Mouse (Mus musculus) layer of hippocampus, adult 18-20 months (tissue): ENCODE data around the gene Hspa12a. TPM values are rescaled to one million over a fixed set of nuclear protein-coding genes. Genes with fewer than 3 reads are reported as not detected.

Experiments used
- DNase-seq, 2 experiments: peaks; one replicate each; pipeline ENCODE4 v3.0.0; 2022; ENCODE audit warnings: low spot score in 2 of 2
- total RNA-seq, 2 experiments: library from RNA; stranded (reverse); gene quantifications; 2 replicates each; pipeline ENCODE4 v1.2.3; 2021

The Hspa12a gene
- total RNA-seq, 2 experiments from 2014 or later, result 238 to 250 TPM

DNA sequence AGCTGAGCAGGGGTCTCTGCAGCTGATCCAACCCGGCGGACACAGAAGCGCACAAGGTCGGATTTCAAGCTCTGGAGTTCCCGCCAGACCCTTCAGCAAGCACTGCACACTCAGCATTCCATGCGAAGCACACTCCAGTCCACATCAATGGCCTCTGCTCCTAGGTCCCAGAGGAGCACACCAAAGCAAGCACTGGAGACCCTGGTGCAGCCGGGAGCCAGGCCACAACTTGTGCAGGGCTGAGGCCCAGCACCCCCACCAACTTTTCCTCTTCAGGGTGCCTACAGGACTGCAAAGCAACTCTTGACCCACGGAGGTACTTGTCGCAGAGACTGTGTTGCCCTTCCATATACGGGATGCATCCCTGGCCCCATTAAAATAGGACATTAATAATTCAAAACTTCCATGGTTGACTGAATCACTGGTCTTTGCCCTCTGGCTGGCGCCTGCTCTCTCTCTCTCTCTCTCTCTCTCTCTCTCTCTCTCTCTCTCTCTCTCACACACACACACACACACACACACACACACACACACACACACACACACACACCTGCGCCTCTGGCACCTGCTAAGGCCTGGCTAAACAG, 82.2 kb downstream of the Hspa12a start:
- no peak for DNase-seq

DNA sequence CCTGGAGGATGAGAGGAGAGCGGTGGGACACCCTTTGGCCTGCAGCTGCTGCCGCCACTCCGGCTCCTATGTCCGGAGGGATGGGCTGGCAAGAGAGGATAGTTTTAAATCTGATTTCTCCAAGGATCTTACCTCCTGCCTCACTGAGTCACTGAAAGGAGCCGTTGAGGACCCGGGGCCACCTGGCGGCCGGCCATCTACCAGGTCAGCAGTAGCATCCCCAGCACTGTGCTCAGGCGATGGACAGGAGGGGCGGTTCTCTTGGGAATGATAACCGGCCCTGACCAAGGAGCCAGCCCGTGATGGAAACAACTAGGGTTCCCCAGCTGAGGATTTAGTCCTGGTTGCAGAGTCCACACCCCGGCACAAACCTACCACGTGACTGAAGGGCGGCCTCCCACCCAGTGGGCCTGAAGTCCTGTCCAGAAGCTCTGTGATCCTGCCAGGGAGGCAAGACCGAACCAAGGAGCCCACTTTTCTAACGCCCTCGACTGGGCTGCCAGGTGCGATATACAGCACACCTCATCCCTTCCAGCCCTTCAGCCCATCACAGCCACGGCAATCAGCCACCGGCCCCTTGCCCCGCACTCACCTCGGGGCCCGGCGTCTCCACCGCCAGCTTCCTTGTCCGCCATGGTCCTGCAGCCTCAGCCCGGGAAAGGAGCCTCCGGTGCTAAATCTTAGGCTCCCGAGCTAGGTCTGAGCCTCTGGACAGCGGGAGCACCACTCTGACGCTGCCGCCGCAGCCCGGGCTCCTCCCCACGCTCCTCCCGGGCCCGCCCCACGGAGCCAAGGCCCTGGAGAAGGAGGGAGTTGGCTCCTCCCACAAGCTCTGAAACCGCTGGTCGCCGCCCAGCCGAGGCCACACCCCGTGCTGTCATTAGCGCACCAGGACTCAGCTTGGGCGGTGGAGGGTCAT, 82.9 kb downstream of the Hspa12a start:
- peak; percentile 85 to 90 for DNase-seq

GRCm38 (mm10) chr19:58859831-58860254, 83.6 kb downstream of the Hspa12a start:
- DNase-seq, result no peak

- peak in 1 of 2 experiments; percentile 18 for DNase-seq
Measured at GRCm38 (mm10) chr19:58859357-58859756, 84.1 kb downstream of the Hspa12a start.

DNA sequence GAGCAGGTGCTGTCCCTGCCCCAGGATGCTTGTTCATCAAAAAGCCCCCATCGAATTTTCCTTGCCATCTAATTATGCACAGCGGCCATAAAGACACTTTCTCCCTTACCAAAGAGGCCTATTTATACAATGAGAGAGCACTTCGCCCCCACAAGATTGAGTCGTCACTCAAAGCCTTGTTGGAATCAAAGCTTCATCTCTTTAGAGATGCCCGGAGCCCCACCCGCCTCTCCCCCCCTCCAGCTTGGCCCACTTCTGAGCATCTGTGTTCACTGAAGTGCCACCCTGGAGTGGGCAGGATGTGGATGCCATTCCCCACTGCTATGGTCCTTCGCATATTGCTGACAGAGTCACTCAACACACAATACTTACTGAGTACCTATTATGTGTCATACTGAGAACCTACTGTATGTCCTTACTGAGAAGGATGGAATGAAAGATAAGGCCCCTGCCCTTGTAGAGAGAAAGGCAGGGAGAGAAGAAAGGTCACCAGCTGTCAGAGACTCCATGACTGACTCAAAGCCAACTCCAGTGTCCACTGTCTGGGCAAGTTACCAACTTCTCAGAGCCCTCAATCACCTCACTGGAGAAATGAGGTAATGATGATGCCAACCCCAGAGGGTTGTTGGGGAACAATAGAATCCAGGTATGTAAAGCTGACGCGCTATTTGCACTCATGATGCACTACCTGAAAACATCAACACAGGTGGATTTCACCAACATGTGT, 87.2 kb downstream of the Hspa12a start:
- DNase-seq, result no peak

GRCm38 (mm10) chr19:58854899-58855298, 88.6 kb downstream of the Hspa12a start:
- no peak for DNase-seq

DNA sequence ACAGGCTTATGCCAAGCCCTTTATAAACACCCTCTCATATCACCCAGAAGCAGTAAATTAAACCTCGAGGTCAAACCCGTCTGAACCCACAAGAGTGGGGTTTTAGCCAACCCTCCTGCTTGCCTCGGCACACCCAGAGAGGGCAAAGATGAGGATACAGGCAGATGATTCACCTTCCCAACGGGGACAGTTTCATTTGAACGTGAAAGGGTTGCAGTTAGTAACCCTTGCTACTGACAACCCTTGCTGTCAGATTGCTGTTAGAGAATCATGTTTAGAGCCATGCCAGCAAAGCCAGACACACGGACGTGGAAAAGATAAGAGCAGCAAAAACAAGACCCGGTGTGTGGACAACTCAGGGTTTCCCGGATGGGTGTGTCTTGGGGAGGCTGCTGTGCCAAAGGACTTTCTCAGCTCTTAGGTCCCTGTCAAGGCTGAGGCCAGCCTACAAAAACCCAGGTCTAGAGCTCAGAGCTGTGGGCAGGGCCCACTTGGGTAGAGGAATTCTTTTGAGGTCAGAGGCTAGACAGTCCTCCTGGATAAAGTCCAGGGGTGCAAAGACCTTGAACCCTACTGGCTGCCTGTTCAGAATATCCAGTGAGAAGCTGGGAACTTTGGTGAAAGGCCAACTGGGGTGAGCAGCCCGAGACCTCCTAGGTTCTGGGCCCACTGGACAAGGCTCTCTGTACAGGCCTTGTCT, 90.3 kb downstream of the Hspa12a start:
- DNase-seq, result no peak

- no peak for DNase-seq
Measured at GRCm38 (mm10) chr19:58850719-58851466, 92.6 kb downstream of the Hspa12a start.

- DNase-seq, result no peak
Measured at GRCm38 (mm10) chr19:58849333-58850131, 93.9 kb downstream of the Hspa12a start.

DNA sequence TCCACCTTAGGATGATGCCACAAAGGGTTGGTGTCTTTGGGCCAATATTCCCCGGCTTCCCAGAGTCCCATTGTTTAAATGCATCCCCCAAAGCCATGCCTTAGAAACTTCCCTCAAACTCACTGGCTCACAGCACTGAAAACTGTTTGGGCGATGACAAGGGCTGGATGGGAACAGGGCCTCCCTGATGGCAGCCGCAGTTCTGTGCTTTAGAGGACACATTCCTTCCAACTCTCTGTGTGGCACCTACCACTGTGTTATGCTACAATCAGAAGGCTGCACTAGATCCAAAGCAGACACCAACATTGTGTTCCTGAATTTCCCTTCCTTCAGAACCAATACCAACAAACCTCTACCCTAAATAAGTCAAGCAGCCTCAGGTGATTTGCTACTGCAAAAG, 99.8 kb downstream of the Hspa12a start:
- DNase-seq, result no peak

DNA sequence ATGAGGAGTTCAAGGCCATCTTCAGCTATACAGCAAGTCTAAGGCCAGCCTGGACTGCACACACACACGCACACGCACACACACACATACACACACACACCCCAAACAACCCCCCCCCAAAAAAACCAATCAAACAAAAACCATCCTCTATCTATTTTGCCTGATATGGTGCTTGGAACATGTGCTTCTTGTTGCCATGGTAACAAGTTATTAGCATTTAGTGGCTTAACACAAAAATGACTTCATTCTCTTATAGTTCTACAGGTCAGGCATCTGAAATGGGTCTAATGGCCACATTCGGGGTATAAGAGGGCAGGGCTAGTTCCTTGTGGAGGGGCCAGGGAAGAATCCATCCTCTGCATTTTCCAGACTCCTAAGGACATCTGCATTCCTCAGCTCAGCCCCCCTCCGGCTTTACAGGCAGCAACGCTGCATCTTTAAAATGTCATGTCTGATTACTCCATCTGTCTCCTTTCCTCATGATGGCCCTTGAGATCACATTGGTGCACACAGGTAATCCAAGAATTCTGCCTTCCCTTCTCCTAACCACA, 102.7 kb downstream of the Hspa12a start:
- no peak for DNase-seq

DNA sequence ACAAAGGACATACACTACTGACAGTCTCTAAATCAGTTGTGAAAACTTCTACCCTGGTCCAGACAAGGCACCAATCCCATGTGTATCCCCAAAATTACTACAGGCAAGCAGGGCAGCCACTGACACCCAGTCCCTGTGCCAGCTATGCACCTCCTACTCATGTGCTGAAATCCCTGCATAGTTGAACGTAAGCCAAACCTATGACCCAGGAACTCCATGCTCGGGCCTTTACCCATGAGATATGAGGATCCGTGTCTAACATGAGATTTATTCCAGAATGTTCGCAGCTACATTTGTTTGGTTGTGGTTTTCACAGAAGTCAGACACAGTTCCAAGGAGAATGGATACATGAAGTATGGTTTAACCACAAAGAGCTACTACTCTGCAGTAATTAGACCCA, 103.6 kb downstream of the Hspa12a start:
- DNase-seq, result no peak

GRCm38 (mm10) chr19:58839345-58839744, 104.1 kb downstream of the Hspa12a start:
- no peak for DNase-seq

DNA sequence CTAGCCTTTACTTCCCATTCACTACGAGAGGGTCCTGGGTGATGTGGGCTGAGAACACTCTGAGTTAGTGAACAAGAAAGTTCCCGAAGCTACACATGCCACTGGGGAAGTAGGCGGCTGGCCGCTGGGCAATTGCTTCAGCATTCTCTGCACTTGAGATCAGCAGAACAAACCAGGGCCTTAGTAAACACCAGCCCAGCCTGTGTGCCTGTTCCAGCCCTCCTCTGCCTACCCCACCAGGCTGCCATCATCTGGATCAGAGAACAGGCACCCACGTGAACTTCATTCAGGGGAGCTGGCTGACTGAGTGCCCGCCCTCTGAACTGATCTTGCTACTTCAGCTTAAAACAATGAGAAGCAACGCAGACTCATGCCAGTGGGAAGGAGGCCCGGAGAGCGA, 104.7 kb downstream of the Hspa12a start:
- DNase-seq, result peak in 1 of 2 experiments; percentile 51

GRCm38 (mm10) chr19:58833639-58834180, 109.7 kb downstream of the Hspa12a start:
- DNase-seq, result no peak

GRCm38 (mm10) chr19:58832988-58833387, 110.5 kb downstream of the Hspa12a start:
- DNase-seq, result no peak

DNA sequence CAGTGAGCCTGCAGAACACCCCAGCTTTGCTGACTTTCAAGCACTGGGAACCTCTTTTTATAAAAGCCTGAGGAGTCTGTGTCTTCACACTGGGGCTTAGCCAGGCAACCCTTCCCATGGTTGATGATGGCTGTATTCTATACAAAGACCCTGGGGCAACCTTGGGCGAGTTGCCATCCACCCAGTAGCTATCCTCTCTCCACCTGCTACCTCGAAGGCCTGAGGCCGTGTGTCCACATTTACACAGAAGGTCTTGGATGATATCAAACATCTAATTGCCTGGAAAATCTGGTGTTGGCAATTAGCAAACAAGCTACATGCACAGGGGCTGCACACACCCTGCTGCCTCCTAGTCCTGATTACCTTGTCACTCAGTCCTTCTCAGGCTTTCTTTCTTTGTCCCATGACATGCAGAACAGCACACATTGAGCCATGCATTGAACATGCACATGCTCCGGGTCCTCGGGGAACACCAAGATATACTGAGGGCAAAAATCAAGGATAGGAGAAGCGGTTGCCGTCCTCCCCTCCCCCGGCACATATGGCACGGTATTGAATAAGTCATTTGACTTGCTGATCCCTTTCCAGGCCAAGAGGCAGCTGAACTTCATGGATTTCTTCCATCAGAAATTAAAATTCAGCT, 112.1 kb downstream of the Hspa12a start:
- no peak for DNase-seq

GRCm38 (mm10) chr19:58830182-58830581, 113.3 kb downstream of the Hspa12a start:
- peak in 1 of 2 experiments; percentile 80 for DNase-seq

DNA sequence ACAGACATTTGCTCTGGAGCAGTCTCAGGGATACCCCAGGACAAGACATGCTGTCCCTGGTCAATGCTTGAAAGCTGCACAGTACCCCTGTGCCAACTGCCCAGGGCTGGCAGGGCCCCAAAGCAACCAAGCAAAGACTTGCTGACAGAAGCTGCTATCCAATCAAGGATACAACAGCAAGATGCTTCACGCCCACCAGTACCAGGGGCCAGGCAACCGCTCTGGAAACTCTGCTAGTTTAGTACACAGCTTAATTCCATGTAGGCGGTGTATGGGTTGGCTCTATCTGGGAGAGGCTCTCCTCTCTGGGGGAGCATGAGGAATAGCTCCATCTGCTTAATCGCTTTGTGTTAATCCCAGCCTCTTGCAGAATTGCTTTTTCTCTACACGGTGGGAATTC, 113.9 kb downstream of the Hspa12a start:
- peak; percentile 86 to 92 for DNase-seq
